Mouse (Mus musculus): Measurements from ENCODE around the gene Tifab.

DNA sequence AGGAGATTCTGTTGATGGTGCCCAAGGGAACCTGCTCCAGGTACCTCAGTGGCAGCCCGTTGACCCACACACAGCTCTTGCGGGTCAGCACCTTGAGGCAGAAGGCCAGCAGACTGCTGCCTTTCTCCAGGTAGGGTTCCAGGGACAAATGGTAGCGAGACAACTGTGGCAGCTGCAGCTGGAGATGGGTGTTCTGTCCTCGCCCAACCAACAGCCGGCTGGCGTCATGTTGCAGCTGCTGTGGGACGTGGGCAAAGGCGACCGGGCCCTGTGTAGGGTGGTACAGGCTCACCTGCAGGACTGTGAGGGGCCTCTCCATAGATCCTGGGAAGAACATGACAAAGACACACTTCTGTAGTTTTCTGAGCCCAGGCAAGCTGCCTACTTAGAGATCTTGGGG lies 2.4 kb downstream of the Tifab start:
- TF ChIP-seq CTCF (IDR thresholded peaks at IDR 0.05; ENCODE audit: control insufficient read depth, insufficient read depth, insufficient replicate concordance, low read depth, low read length) = no peak
- no peak for TF ChIP-seq POLR2A (IDR thresholded peaks at IDR 0.05; ENCODE audit: control insufficient read depth, low read depth, low read length)
